Mouse (Mus musculus) small intestine, adult 2 months (tissue): ENCODE results near the gene Srrm3. TPM values are rescaled to one million over a fixed set of nuclear protein-coding genes. Genes with fewer than 3 reads are reported as not detected.

Experiments
- H3K27ac ChIP-seq: fragments of 200-500 bp; 2 replicates; pipeline ENCODE4 v1.5.1; 2012; ENCODE audit warnings: low read depth, low read length, control low read depth, inconsistent platforms; ENCODE audit not compliant: insufficient read depth
- H3K27me3 ChIP-seq: fragments of 200-500 bp; 2 replicates; pipeline ENCODE4 v1.6.1; 2012; ENCODE audit warnings: mild to moderate bottlenecking, moderate library complexity, low read length, inconsistent platforms; ENCODE audit not compliant: control insufficient read depth, insufficient read depth
- H3K36me3 ChIP-seq: fragments of 200-500 bp; 2 replicates; pipeline ENCODE4 v1.6.1; 2012; ENCODE audit warnings: mild to moderate bottlenecking, low read length, control low read depth, inconsistent platforms; ENCODE audit not compliant: control insufficient read depth, insufficient read depth
- H3K4me1 ChIP-seq: fragments of 200-500 bp; 2 replicates; pipeline ENCODE4 v1.6.1; 2012; ENCODE audit warnings: low read length, inconsistent platforms, mixed read lengths; ENCODE audit not compliant: control insufficient read depth, insufficient read depth, insufficient read length
- H3K4me3 ChIP-seq: fragments of 200-500 bp; 2 replicates; pipeline ENCODE4 v1.5.1; 2012; ENCODE audit warnings: low read depth, mild to moderate bottlenecking, control low read depth, inconsistent platforms, low read length, moderate library complexity
- CTCF ChIP-seq: fragments of 200-500 bp; IDR thresholded peaks from 2 replicates; pipeline ENCODE4 v1.5.1; 2012; ENCODE audit warnings: low read depth, mild to moderate bottlenecking, control low read depth, inconsistent platforms, low read length, moderate library complexity, mixed read lengths; ENCODE audit not compliant: insufficient replicate concordance, insufficient read length; ENCODE audit errors: extremely low read depth
- POLR2A ChIP-seq: fragments of 200-500 bp; IDR thresholded peaks from 2 replicates; pipeline ENCODE4 v1.6.1; 2012; ENCODE audit warnings: low read depth, mild to moderate bottlenecking, control low read depth, inconsistent platforms, low read length, moderate library complexity
- WGBS: fragments of 180-500 bp; shearing (Covaris S2); methylation state at CpG from one replicate; pipeline ENCODE4 v1.1.7; 2018; 5-methylcytosine and 5-hydroxymethylcytosine counted together
- polyA plus RNA-seq: library from polyadenylated mRNA; depleted of rRNA; stranded (reverse); fragments of >200 nt; gene quantifications from 2 replicates; pipeline ENCODE4 v1.2.3, GENCODE M21; 2012

The Srrm3 gene
- polyA plus RNA-seq, 1 experiment: 0.19 TPM

GRCm38 (mm10) chr5:135800927-135801326 lies 5.8 kb upstream of the Srrm3 start:
- Histone ChIP-seq H3K27ac (no peak overlapping the region), H3K4me3 (no peak overlapping the region), H3K27me3 (no peaks in the 10 kb centered on the region), H3K4me1 (no peaks in the 10 kb centered on the region), H3K36me3 (no peaks in the 10 kb centered on the region)
- no peak for TF ChIP-seq CTCF
- TF ChIP-seq POLR2A: no peak
- WGBS: 5% methylated on average over 6 of the region's 6 CpGs

GRCm38 (mm10) chr5:135802641-135803040 lies 4.0 kb upstream of the Srrm3 start:
- Histone ChIP-seq H3K36me3 (no peaks in the 10 kb centered on the region), H3K27me3 (no peaks in the 10 kb centered on the region), H3K4me1 (no peaks in the 10 kb centered on the region), H3K4me3 (no peak overlapping the region), H3K27ac (no peak overlapping the region)
- 90% methylated on average over 8 of the region's 8 CpGs for WGBS
- no peak for TF ChIP-seq CTCF
- TF ChIP-seq POLR2A: no peak

- H3K36me3 ChIP-seq: no peaks in the 10 kb centered on the region
- H3K4me3 ChIP-seq: no peak overlapping the region
- WGBS: 58% methylated on average over 4 of the region's 4 CpGs
- no peaks in the 10 kb centered on the region for H3K4me1 ChIP-seq
- H3K27me3 ChIP-seq: no peaks in the 10 kb centered on the region
- H3K27ac ChIP-seq: no peak overlapping the region
- TF ChIP-seq CTCF: no peak
- TF ChIP-seq POLR2A: no peak
Observed at GRCm38 (mm10) chr5:135803135-135803534, 3.6 kb upstream of the Srrm3 start.

GRCm38 (mm10) chr5:135803676-135804075 lies 3.0 kb upstream of the Srrm3 start:
- Histone ChIP-seq H3K4me1 (no peaks in the 10 kb centered on the region), H3K27me3 (no peaks in the 10 kb centered on the region), H3K36me3 (no peaks in the 10 kb centered on the region), H3K27ac (no peak overlapping the region), H3K4me3 (no peak overlapping the region)
- 67% methylated on average over 4 of the region's 4 CpGs for WGBS
- no peak for TF ChIP-seq POLR2A
- TF ChIP-seq CTCF: no peak

- Histone ChIP-seq H3K27me3 (no peaks in the 10 kb centered on the region), H3K4me1 (no peaks in the 10 kb centered on the region), H3K4me3 (no peak overlapping the region), H3K36me3 (no peaks in the 10 kb centered on the region), H3K27ac (no peak overlapping the region)
- TF ChIP-seq CTCF: no peak
- no peak for TF ChIP-seq POLR2A
- WGBS: 50% methylated on average over 2 of the region's 2 CpGs
Observed at GRCm38 (mm10) chr5:135804735-135805134, 2.0 kb upstream of the Srrm3 start.

- Histone ChIP-seq H3K4me3 (no peak overlapping the region), H3K27ac (no peak overlapping the region), H3K27me3 (no peaks in the 10 kb centered on the region), H3K4me1 (no peaks in the 10 kb centered on the region), H3K36me3 (no peaks in the 10 kb centered on the region)
- TF ChIP-seq CTCF: no peak
- TF ChIP-seq POLR2A: no peak
- 41% methylated on average over 3 of the region's 3 CpGs for WGBS
Observed at GRCm38 (mm10) chr5:135807263-135807637, 560 bp downstream of the Srrm3 start.

GRCm38 (mm10) chr5:135812991-135813390 lies 6.3 kb downstream of the Srrm3 start:
- 50% methylated on average over 5 of the region's 5 CpGs for WGBS
- no peak overlapping the region for H3K27ac ChIP-seq
- no peaks in the 10 kb centered on the region for H3K27me3 ChIP-seq
- no peaks in the 10 kb centered on the region for H3K4me1 ChIP-seq
- TF ChIP-seq POLR2A (no peak), CTCF (no peak)
- no peak overlapping the region for H3K4me3 ChIP-seq
- no peaks in the 10 kb centered on the region for H3K36me3 ChIP-seq

GRCm38 (mm10) chr5:135818491-135818890 lies 11.8 kb downstream of the Srrm3 start:
- Histone ChIP-seq H3K27ac (no peak overlapping the region), H3K36me3 (no peaks in the 10 kb centered on the region), H3K4me1 (no peaks in the 10 kb centered on the region), H3K27me3 (peaks cover 4% of the 10 kb centered on the region; the same call in 1 of the 2 replicates), H3K4me3 (no peak overlapping the region)
- TF ChIP-seq POLR2A (no peak), CTCF (no peak)
- 35% methylated on average over 7 of the region's 7 CpGs for WGBS
